Mouse (Mus musculus): ENCODE data around the gene Tmed4. TPM values are rescaled to one million over a fixed set of nuclear protein-coding genes. Genes with fewer than 3 reads are reported as not detected.

Tmed4 gene
- 10 to 100 TPM; 12.7 to 52.1 TPM for polyA plus RNA-seq (2012; fragmentation: generic; extraction: Trizol)

GRCm38 (mm10) chr11:6274387-6275093 is at the start of gene Tmed4:
Gene Tmed4, minus strand, starts transcription at chr11:6274870.

DNA sequence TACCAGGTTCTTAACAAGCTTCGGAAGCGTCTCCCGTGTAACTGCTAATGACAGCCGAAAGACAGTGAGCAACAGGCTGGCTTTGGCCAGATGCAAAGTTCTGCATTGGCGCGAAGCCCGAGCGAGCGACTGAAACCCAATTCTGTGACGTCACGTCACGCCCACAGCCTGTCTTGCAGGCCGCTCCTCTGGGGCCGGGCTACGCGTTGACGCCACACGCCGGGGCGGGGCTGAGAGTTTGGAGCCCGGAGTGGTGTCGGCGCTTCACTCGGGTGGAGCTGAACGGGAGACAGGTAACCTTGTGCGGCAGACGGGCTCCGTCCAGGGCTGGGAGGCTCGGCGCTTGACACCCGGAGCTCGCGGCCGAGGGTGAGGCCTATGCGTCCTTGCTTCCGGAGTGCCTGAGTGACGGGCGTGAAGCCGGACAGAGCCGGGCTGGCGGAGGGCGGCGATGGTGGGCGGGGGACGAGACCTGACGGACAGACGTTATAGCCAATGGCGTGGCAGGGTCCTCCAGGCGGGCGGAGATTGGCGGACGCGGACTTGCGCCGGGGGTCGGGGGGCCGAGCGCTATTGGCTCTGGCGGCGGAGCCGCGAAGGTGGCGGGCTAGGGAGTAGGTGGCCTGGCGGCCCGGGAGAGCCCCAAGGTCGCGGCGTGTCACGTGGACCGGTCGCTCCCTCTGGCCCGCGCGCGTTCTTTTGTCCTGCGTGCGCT is 16.9 kb upstream of the Tmed4 start, which contains the start of gene Ogdh:
Gene Ogdh, plus strand, starts transcription at position 233 of the 715 bp plus-strand sequence.

GRCm38 (mm10) chr11:6267320-6268254 is 7.1 kb downstream of the Tmed4 start, which contains the start of gene Ddx56:
Gene Ddx56, minus strand, starts transcription at chr11:6267772.

DNA sequence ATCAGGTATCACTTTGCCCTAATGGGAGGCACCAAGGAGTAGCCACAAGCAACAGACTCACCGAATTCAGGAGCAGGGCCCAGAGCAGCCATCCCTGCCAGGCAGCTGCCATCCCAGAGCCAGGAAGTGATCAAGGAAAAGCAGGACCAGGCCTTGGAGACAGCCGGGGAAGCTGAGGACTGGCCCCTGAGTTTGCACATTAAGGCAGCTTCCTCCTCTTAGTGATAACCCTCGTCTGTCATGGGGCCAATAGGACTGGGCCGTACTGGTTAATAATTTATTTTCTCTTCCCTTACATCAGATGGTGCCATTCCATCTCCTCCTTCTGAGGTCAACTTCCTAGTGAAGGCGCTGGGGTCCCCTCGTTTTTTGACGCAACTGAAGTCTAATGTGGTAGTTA is 44.7 kb downstream of the Tmed4 start, which contains the start of gene Npc1l1:
Gene Npc1l1, minus strand, starts transcription at position 132 of the 400 bp plus-strand sequence.

Other genes with a start within 250 kb of the Tmed4 start
- gene Camk2b, start 208.5 kb downstream of the Tmed4 start, polyA plus RNA-seq (2012; fragmentation: generic; extraction: Trizol), result under 1 TPM; 0.19 to 0.30 TPM
- gene A730071L15Rik, start 74.8 kb downstream of the Tmed4 start, polyA plus RNA-seq (2012; fragmentation: generic; extraction: Trizol), result under 1 TPM; 0.02 to 0.26 TPM
- 10 to 100 TPM; 32.9 to 52.0 TPM for gene Nudcd3, start 74.5 kb downstream of the Tmed4 start, polyA plus RNA-seq (2012; fragmentation: generic; extraction: Trizol)
- under 1 TPM; 0.01 to 0.08 TPM for gene Npc1l1, start 44.7 kb downstream of the Tmed4 start, polyA plus RNA-seq (2012; fragmentation: generic; extraction: Trizol)
- gene Ddx56, start 7.1 kb downstream of the Tmed4 start, polyA plus RNA-seq (2012; fragmentation: generic; extraction: Trizol), result 100 to 1,000 TPM in 1 of 2 experiments, 10 to 100 TPM in 1; 40.6 to 118 TPM
- 10 to 100 TPM; 48.7 to 51.6 TPM for gene Ogdh, start 16.8 kb upstream of the Tmed4 start, polyA plus RNA-seq (2012; fragmentation: generic; extraction: Trizol)
- gene Zmiz2, start 114.2 kb upstream of the Tmed4 start, polyA plus RNA-seq (2012; fragmentation: generic; extraction: Trizol), result 10 to 100 TPM; 28.2 to 40.9 TPM
- gene Ppia, start 140.6 kb upstream of the Tmed4 start, polyA plus RNA-seq (2012; fragmentation: generic; extraction: Trizol), result 1,000 to 10,000 TPM; 4,568 to 4,925 TPM
- 100 to 1,000 TPM; 239 to 552 TPM for gene H2afv, start 169.6 kb upstream of the Tmed4 start, polyA plus RNA-seq (2012; fragmentation: generic; extraction: Trizol)
- 1 to 10 TPM; 2.7 to 9.9 TPM for gene Purb, start 201.0 kb upstream of the Tmed4 start, polyA plus RNA-seq (2012; fragmentation: generic; extraction: Trizol)
- under 1 TPM; 0.01 to 0.13 TPM for gene Myo1g, start 246.1 kb upstream of the Tmed4 start, polyA plus RNA-seq (2012; fragmentation: generic; extraction: Trizol)